Mouse (Mus musculus) MEL (cell line): Measurements from ENCODE around the gene Cwc25.

Experiments
- CTCF ChIP-seq, 3 experiments: IDR thresholded peaks in 2 of 3; conservative IDR thresholded peaks in 1 of 3; 2 replicates each; pipeline ENCODE4 v1.5.1; 2011 to 2012; ENCODE audit warnings: low read length in 3 of 3, low read depth in 2 of 3, mild to moderate bottlenecking in 2 of 3, improper control_type of control experiment in 1 of 3, inconsistent platforms in 1 of 3, mixed read lengths in 1 of 3, moderate library complexity in 1 of 3; ENCODE audit not compliant: control insufficient read depth in 1 of 3, insufficient read depth in 1 of 3, poor library complexity in 1 of 3, severe bottlenecking in 1 of 3
- MAX ChIP-seq: IDR thresholded peaks from 2 replicates; pipeline ENCODE4 v1.6.1; 2011; ENCODE audit warnings: low read length, improper control_type of control experiment
- MYC ChIP-seq: IDR thresholded peaks from 2 replicates; pipeline ENCODE4 v1.6.1; 2011; ENCODE audit warnings: low read depth, mild to moderate bottlenecking, low read length, improper control_type of control experiment, moderate library complexity
- NRF1 ChIP-seq: IDR thresholded peaks from 2 replicates; pipeline ENCODE4 v1.6.1; 2014; ENCODE audit warnings: low read depth, mild to moderate bottlenecking, inconsistent platforms, low read length, improper control_type of control experiment, moderate library complexity; ENCODE audit not compliant: poor library complexity, insufficient read depth, severe bottlenecking
- SIN3A ChIP-seq: IDR thresholded peaks from 2 replicates; pipeline ENCODE4 v1.6.1; 2012; ENCODE audit warnings: low read length, improper control_type of control experiment, inconsistent platforms

DNA sequence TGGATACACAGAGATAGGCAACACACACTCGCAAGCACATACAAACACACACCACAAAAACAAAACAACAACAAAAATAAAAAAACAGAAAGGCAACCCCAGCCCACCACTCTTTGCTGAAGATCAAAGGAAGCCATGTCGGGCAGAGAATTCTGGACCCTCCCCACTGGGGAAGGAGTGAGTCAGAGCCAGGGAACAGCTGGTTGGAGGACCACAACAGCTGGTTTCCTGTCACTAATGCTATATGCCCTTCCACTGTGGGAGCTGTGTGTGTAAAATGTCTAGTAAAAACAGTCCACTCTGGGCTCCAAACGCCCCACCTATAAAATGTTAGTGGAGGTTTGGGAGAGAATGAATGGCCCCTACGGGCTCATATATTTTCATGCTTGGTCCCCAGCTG is 45.0 kb downstream of the Cwc25 start:
- TF ChIP-seq NRF1 = no peak
- no peak for TF ChIP-seq SIN3A
- TF ChIP-seq MYC = no peak
- no peak for TF ChIP-seq CTCF (IDR thresholded peaks at IDR 0.05 in 2 of 3, conservative IDR thresholded peaks at IDR 0.05 in 1 of 3; ENCODE audit: control insufficient read depth in 1 of 3, insufficient read depth in 1 of 3, low read depth in 2 of 3, low read length in 3 of 3, poor library complexity in 1 of 3, severe bottlenecking in 1 of 3)
- no peak for TF ChIP-seq MAX
